In genomic region chr11:53636183-53636646, GRCm38 (mm10) we compare ENCODE assay signal across 9 mouse cellular contexts. TPM values are rescaled to one million over a fixed set of nuclear protein-coding genes. Genes with fewer than 3 reads are reported as not detected.
DNase-seq lines count a peak whose midpoint lies in the region; ATAC-seq and TF ChIP-seq lines count a peak whose summit lies in the region.
"Had no signal": no experiment of that assay in that cellular context is flagged by ENCODE, and none has a peak within 500 bp of the region (broad histone marks: within the 10 kb centered on the region; RNA-seq: fewer than 3 reads in every experiment).

No protein-coding gene starts in this region.

- ATAC-seq in forebrain, embryonic 11.5 days (replicated peaks; ENCODE audit: low FRiP score) = no peak
- ATAC-seq in limb, embryonic 11.5 days (ENCODE audit: insufficient number of reproducible peaks, low FRiP score, low TSS enrichment, low read depth) = no peak
- ATAC-seq in midbrain, embryonic 14.5 days (ENCODE audit: low FRiP score, low TSS enrichment) = no peak

- WGBS in lung, adult 2 months = 3% methylated on average over 40 of the region's 40 CpGs
- 2% methylated on average over 40 of the region's 40 CpGs for WGBS in forebrain, embryonic 11.5 days
- WGBS in limb, embryonic 11.5 days = 3% methylated on average over 40 of the region's 40 CpGs
- 1% methylated on average over 39 of the region's 40 CpGs for WGBS in midbrain, embryonic 14.5 days

- no peaks in the 10 kb centered on the region for H3K9me3 ChIP-seq in forebrain, embryonic 11.5 days (ENCODE audit: control insufficient read depth, low read length)
- no peaks in the 10 kb centered on the region for H3K9me3 ChIP-seq in limb, embryonic 11.5 days (ENCODE audit: control insufficient read depth, low read length)
- no peaks in the 10 kb centered on the region for H3K9me3 ChIP-seq in midbrain, embryonic 14.5 days (ENCODE audit: control insufficient read depth, low read length)

- H3K36me3 ChIP-seq in forebrain, embryonic 11.5 days (ENCODE audit: control insufficient read depth, insufficient read depth, low read length) = no peaks in the 10 kb centered on the region
- no peaks in the 10 kb centered on the region for H3K36me3 ChIP-seq in limb, embryonic 11.5 days (ENCODE audit: control insufficient read depth, insufficient read depth, low read length)
- H3K36me3 ChIP-seq in midbrain, embryonic 14.5 days (ENCODE audit: control insufficient read depth, insufficient read depth, low read length) = no peaks in the 10 kb centered on the region

- peak overlapping the region; percentile 63 for H3K4me2 ChIP-seq in forebrain, embryonic 11.5 days (ENCODE audit: low read depth, low read length, severe bottlenecking)
- H3K4me2 ChIP-seq in limb, embryonic 11.5 days (ENCODE audit: low read depth, severe bottlenecking) = peak overlapping the region; percentile 81
- peak overlapping the region; percentile 54 for H3K4me2 ChIP-seq in midbrain, embryonic 14.5 days (ENCODE audit: low read length)

- DNase-seq in adrenal gland, adult (ENCODE audit: inconsistent age in 2 of 2, low spot score in 1 of 2) = peak; percentile 14 to 50
- DNase-seq in adrenal gland, adult 18-20 months (ENCODE audit: low spot score in 2 of 2) = no peak
- DNase-seq in lung, adult 2 months = no peak
- DNase-seq in lung, adult 18-20 months = no peak
- DNase-seq in forebrain, embryonic 11.5 days (ENCODE audit: low spot score) = peak; percentile 59
- peak; percentile 40 for DNase-seq in limb, embryonic 11.5 days (ENCODE audit: low spot score)
- DNase-seq in midbrain, embryonic 14.5 days = peak; percentile 32
- no peak for DNase-seq in T-cell, adult 2 months (ENCODE audit: low spot score)

- peak overlapping the region; percentile 22 for H3K4me3 ChIP-seq in lung, adult 2 months (replicated peaks; ENCODE audit: extremely low read depth, low read depth, low read length)
- peak overlapping the region; percentile 28 for H3K4me3 ChIP-seq in forebrain, embryonic 11.5 days (ENCODE audit: low read depth, low read length)
- H3K4me3 ChIP-seq in limb, embryonic 11.5 days (ENCODE audit: low read depth, low read length) = peak overlapping the region; percentile 23
- H3K4me3 ChIP-seq in midbrain, embryonic 14.5 days (replicated peaks; ENCODE audit: low read depth, low read length) = peak overlapping the region; percentile 29

- H3K27me3 ChIP-seq in forebrain, embryonic 11.5 days (ENCODE audit: control insufficient read depth, insufficient read depth, low read length) = peaks cover 11% of the 10 kb centered on the region; the same call in 1 of the 2 replicates
- no peaks in the 10 kb centered on the region for H3K27me3 ChIP-seq in limb, embryonic 11.5 days (ENCODE audit: control insufficient read depth, insufficient read depth, low read length)
- H3K27me3 ChIP-seq in midbrain, embryonic 14.5 days (ENCODE audit: control insufficient read depth, insufficient read depth, low read length) = peaks cover 18% of the 10 kb centered on the region

- no peak for TF ChIP-seq POLR2A in lung, adult 2 months (IDR thresholded peaks at IDR 0.05; ENCODE audit: borderline replicate concordance, extremely low read depth, low read depth, low read length)

- H3K27ac ChIP-seq in forebrain, embryonic 11.5 days (ENCODE audit: low read depth, low read length) = no peak overlapping the region
- H3K27ac ChIP-seq in limb, embryonic 11.5 days (replicated peaks; ENCODE audit: low read depth, low read length) = no peak overlapping the region
- H3K27ac ChIP-seq in midbrain, embryonic 14.5 days (replicated peaks; ENCODE audit: low read depth, low read length) = no peak overlapping the region

- peak overlapping the region; percentile 41 for H3K9ac ChIP-seq in forebrain, embryonic 11.5 days (ENCODE audit: low read length)
- no peak overlapping the region; the same call in 1 of the 2 replicates for H3K9ac ChIP-seq in limb, embryonic 11.5 days (ENCODE audit: low read length)
- H3K9ac ChIP-seq in midbrain, embryonic 14.5 days (replicated peaks; ENCODE audit: low read length) = no peak overlapping the region; the same call in 1 of the 2 replicates

- 0 out of 2 replicates have a peak, but pooled peaks cover 2% of the 10 kb centered on the region for H3K4me1 ChIP-seq in lung, adult 2 months (ENCODE audit: control insufficient read depth, insufficient read depth, low read length)
- peaks cover 10% of the 10 kb centered on the region for H3K4me1 ChIP-seq in forebrain, embryonic 11.5 days (replicated peaks; ENCODE audit: control insufficient read depth, insufficient read depth, low read length)
- H3K4me1 ChIP-seq in limb, embryonic 11.5 days (ENCODE audit: control insufficient read depth, insufficient read depth, low read length) = peaks cover 9% of the 10 kb centered on the region; the same call in 1 of the 2 replicates
- H3K4me1 ChIP-seq in midbrain, embryonic 14.5 days (ENCODE audit: control insufficient read depth, insufficient read depth, low read length) = 0 out of 2 replicates have a peak, but pooled peaks cover 2% of the 10 kb centered on the region

- no peak for TF ChIP-seq CTCF in lung, adult 2 months (IDR thresholded peaks at IDR 0.05; ENCODE audit: insufficient read depth, low read length)

RNA-seq across cellular contexts. Expression of gene Il13, which starts 1.7 kb away (rescaled TPM):
- not detected for total RNA-seq in adrenal gland, adult 18-20 months (2021)
- polyA plus RNA-seq in lung, adult 2 months (2012; rRNA removed) = not detected in 2 replicates
- polyA plus RNA-seq in forebrain, embryonic 11.5 days (2014; fragmentation: Nextera tagmentation; extraction: Ambion mirVana) = not detected in 2 replicates
- polyA plus RNA-seq in limb, embryonic 11.5 days (2014; fragmentation: Nextera tagmentation; extraction: Ambion mirVana) = not detected in 2 replicates
- polyA plus RNA-seq in midbrain, embryonic 14.5 days (2014; fragmentation: Nextera tagmentation; extraction: Ambion mirVana) = not detected in 2 replicates
- total RNA-seq: neutrophil, adult 5-6 weeks had no signal

RNA-seq across cellular contexts. Expression of gene Il4, which starts 17.7 kb away (rescaled TPM):
- not detected for total RNA-seq in adrenal gland, adult 18-20 months (2021)
- polyA plus RNA-seq in lung, adult 2 months (2012; rRNA removed) = 0.46 TPM in 1 of 2 replicates, not detected in the other
- polyA plus RNA-seq in forebrain, embryonic 11.5 days (2014; fragmentation: Nextera tagmentation; extraction: Ambion mirVana) = 1.9 and 2.4 TPM in 2 replicates
- 0.88 and 2.1 TPM in 2 replicates for polyA plus RNA-seq in limb, embryonic 11.5 days (2014; fragmentation: Nextera tagmentation; extraction: Ambion mirVana)
- 8.8 and 10.9 TPM in 2 replicates for polyA plus RNA-seq in midbrain, embryonic 14.5 days (2014; fragmentation: Nextera tagmentation; extraction: Ambion mirVana)

Comparison
In these comparisons a context has a peak if more than half of its experiments do, and no peak if none do; other contexts are left out.
1. DNase-seq: peak in adrenal gland, adult (2 of 2), forebrain, embryonic 11.5 days (single experiment), limb, embryonic 11.5 days (single experiment) and midbrain, embryonic 14.5 days (single experiment); none in adrenal gland, adult 18-20 months (0 of 2), lung, adult 2 months (single experiment), lung, adult 18-20 months (0 of 2) and T-cell, adult 2 months (single experiment).
2. Peak in every context shown above with its lines, with median percentiles within 50 percentile points of each other: H3K4me3 ChIP-seq and H3K4me2 ChIP-seq.